Mouse (Mus musculus) gastrocnemius, adult 2 months (tissue): ENCODE data around the gene Rab31. TPM values are rescaled to one million over a fixed set of nuclear protein-coding genes. Genes with fewer than 3 reads are reported as not detected.

Experiments
- DNase-seq: peaks from one replicate; pipeline ENCODE4 v3.0.0; 2022
- H3K27ac ChIP-seq: fragments of 200-600 bp; 2 replicates; pipeline ENCODE4 v1.8.1; 2022; ENCODE audit warnings: mild to moderate bottlenecking
- H3K4me3 ChIP-seq: fragments of 200-600 bp; 2 replicates; pipeline ENCODE4 v1.8.1; 2022; ENCODE audit warnings: mild to moderate bottlenecking, moderate library complexity
- CTCF ChIP-seq: fragments of 200-600 bp; IDR thresholded peaks from 2 replicates; pipeline ENCODE4 v1.8.1; 2022; ENCODE audit warnings: antibody characterized with exemption, mild to moderate bottlenecking, moderate library complexity
- intact Hi-C: fragments of 180-260 bp; cut with DNase I; formaldehyde crosslinking; loops from one replicate; pipeline ENCODE4 v1.15.1; 2025
- total RNA-seq, 2 experiments: library from RNA; stranded (reverse); gene quantifications; 2 replicates each; pipeline ENCODE4 v1.2.3; 2021

The Rab31 gene
- total RNA-seq, 2 experiments from 2014 or later = 3.4 to 7.4 TPM

DNA sequence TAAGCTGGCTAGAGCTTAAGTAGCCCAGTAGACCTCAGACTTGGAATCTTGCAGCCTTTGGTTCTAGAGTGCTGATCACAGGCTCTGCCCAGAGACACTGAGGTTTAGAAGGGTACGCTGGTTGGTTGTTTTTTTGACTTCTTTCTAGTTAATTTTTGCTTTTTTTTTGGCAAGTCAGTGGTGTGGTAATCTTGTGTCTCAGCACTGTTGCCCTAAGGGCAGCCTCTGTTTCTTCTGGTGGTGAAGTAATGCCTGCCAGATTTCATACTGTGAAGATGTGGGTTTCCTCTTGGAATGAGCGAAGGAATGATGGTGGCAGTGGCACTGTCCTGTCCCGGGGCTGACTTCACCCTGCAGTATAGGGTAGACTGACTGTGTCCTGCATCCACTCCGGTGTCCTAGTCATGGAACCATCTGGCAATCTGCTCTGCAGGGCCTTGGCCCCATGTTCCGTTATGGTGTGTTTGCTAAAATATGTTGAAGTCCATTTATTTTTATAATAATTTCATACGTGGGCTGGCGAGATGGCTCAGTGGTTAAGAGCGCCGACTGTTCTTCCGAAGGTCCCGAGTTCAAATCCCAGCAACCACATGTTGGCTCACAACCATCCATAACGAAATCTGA lies 20.9 kb upstream of the Rab31 start:
- no peak overlapping the region for H3K4me3 ChIP-seq
- no peak overlapping the region for H3K27ac ChIP-seq
- TF ChIP-seq CTCF = no peak
- no peak for DNase-seq
- intact Hi-C loops = no loop called here

DNA sequence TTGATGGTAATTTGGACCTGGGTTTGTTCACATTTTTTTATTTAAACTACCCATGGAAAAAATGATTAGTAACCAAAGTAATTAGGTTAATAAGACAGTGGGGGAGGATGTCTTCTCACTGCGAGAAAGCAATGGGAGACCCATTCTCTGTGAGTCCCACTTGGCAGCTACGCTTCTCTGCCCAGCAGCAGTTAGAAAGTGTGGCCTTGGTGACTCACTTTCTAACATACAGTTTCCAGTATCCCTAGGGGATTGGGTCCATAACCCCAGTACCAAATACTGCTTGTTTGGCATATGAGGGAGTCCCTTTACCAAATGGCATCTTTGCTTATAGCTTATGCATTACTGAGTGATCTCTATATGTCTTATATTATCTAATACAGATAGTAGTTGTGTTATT lies 18.6 kb upstream of the Rab31 start:
- intact Hi-C loops = no loop called here
- TF ChIP-seq CTCF = no peak

DNA sequence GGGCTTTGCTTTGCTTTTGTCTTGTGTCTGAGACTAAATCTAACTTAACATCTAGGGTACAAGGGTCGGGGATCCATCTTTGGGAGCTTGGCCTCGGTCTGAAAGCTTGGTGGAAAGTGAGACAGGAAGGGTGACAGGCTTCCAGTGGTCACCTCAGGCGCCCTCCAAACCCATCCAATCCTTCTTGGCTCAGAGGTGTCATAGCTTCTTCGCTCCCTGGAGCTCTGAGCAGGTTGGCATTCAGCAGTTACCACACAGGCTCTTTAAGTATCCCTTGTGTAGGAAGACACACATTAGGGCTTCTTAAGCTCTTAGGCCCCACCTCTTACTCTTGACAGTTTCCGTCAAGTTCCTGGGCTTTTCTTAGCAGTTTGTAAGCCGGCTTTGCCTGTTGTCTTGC lies 17.0 kb upstream of the Rab31 start:
- peak; percentile 72 for DNase-seq
- intact Hi-C loops = loop anchor here (5.0 kb wide), 1 partner anchor 177 kb away; the partner anchor contains the start of gene Vapa
- no peak for TF ChIP-seq CTCF
- no peak overlapping the region for H3K4me3 ChIP-seq
- peak overlapping the region; percentile 69 for H3K27ac ChIP-seq

More for the DNA sequence above, 18.6 kb upstream of the Rab31 start:
- no peak for DNase-seq
- Histone ChIP-seq H3K4me3 (no peak overlapping the region), H3K27ac (no peak overlapping the region)

DNA sequence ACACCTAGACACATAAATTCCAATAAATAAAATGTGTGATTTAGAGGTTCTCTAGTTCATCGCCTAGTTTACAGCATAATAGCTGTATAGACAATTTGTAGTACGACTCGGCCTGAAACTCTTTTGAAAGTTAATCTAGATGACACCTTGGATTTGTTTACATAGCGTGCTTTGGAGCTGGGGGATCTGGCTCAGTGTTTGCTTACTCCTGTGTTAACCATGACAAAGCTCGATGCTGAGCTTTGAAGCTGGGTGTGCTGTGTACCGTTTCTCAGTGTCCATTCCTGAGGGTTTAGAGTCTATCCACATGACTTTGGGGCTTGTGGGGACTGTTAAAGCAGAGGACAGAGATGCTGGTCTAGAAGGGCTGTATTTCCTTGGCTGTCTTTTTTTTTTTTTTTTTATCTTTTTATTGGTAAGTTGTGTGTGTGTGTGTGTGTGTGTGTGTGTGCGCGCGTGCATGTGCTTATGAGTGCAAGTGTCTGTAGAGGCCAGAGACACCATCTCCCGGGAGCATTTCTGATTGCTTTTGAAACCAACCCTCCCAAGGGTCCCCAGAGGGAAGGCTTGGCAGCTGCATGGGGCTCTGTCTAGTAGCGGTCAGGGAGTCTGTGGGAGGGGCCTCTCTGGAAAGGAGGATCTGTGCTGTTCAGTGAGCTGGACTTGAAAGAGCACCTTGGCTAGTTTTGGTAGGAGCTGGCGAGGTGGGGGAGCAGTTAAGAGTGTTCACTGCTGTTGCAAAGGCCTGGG lies 16.2 kb upstream of the Rab31 start:
- TF ChIP-seq CTCF = no peak
- peak overlapping the region; percentile 69 for H3K27ac ChIP-seq
- no peak overlapping the region; the same call in 1 of the 2 replicates for H3K4me3 ChIP-seq
- intact Hi-C loops = loop anchor here (5.0 kb wide), 1 partner anchor 176 kb away; the partner anchor contains the start of gene Vapa
- DNase-seq = peak; percentile 79

DNA sequence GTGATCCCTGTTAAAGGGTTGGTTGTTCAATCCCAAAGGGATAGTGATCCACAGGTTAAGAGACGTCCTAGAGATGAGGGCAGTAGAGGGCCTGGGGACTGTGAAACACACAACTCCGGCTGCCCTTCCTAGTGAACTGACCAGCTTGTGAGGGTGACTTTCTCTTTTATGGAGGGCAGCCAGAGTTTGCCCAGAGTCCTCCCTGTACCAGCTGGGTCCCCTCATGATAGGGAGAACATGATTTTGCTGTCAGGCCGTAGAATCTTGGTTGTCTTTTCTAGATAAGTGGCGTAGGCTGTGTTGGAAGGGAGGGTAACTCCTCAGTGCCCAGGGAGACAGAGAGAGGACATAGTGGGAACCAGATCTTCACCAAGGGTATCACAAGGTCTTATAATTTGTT lies 14.7 kb upstream of the Rab31 start:
- no peak for DNase-seq
- intact Hi-C loops = loop anchor here (5.0 kb wide), 1 partner anchor 175 kb away; the partner anchor contains the start of gene Vapa
- TF ChIP-seq CTCF = no peak
- Histone ChIP-seq H3K4me3 (no peak overlapping the region), H3K27ac (peak overlapping the region; percentile 28; the same call in 1 of the 2 replicates)

DNA sequence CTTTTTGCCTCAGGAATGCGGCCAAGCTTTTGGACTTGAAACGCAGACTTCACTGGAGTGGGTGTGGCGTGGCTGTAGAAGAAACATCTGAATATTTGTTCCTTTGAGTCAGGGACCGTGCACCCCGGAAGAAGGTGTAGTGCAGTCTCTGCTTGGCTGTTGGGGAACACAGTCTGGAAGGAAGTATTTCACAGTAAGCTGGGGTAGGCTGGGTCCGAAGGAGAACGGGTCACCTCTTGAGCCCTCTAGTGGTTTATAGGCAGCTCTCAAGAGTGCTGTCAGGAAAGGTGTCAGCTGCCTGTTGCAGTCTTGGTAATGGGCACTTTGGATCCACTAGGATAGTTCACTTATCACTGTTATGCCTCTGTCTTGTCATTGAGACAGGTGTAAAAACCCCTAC lies 13.7 kb upstream of the Rab31 start:
- intact Hi-C loops = loop anchor here (5.0 kb wide), 1 partner anchor 174 kb away; the partner anchor contains the start of gene Vapa
- H3K4me3 ChIP-seq = no peak overlapping the region; the same call in 1 of the 2 replicates
- DNase-seq = no peak
- TF ChIP-seq CTCF = peak; percentile 53
- H3K27ac ChIP-seq = peak overlapping the region; percentile 99

DNA sequence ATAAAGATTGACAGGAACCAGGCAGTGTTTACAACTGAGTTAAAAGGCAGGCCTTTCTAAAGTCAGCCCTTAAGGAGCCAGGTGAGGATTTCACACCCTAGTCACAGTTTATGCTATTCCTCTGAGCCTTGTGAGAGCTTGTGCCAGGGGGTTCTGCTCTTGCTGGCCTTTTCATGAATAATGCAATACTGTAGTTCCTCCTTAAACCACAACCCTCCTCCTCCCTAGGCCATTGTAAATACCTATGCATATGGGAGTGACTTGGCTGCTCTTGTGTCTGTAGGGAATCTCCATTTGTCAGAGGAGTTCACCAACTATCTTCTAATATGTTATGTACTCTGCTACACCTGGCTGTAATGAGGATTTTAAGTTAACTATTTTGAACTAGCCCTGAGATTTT lies 13.2 kb upstream of the Rab31 start:
- no peak for DNase-seq
- peak overlapping the region; percentile 99 for H3K27ac ChIP-seq
- intact Hi-C loops = loop anchor here (5.0 kb wide), 1 partner anchor 173 kb away; the partner anchor contains the start of gene Vapa
- no peak for TF ChIP-seq CTCF
- H3K4me3 ChIP-seq = peak overlapping the region; percentile 95; the same call in 1 of the 2 replicates

DNA sequence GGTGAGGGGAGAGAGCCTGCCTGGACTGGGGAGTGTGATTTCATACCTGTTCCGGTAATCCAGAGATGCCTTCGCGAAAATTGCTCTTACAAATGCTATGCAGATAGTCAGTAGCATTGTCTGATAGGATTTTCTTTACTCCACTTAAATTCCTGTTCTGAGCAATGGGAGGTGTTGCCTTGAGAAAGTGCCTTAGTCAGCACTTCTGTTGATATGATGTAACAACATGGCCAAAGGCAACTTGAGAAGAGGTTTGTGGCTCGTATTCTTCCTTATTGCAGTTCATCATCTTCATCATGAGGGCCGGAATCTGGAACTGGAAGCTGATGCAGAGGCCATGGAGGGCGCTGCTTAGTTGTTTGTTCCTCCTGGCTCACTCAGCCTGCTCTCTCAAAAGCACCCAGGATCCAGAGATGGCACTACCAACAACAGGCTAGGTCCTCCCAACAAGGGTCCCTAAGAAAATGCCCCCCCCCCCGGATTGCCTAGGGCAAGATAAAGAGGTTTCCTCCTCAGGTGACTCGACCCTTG lies 12.1 kb upstream of the Rab31 start:
- intact Hi-C loops = loop anchor here (5.0 kb wide), 1 partner anchor 172 kb away; the partner anchor contains the start of gene Vapa
- H3K27ac ChIP-seq = peak overlapping the region; percentile 99
- TF ChIP-seq CTCF = no peak
- H3K4me3 ChIP-seq = peak overlapping the region; percentile 95
- no peak for DNase-seq

DNA sequence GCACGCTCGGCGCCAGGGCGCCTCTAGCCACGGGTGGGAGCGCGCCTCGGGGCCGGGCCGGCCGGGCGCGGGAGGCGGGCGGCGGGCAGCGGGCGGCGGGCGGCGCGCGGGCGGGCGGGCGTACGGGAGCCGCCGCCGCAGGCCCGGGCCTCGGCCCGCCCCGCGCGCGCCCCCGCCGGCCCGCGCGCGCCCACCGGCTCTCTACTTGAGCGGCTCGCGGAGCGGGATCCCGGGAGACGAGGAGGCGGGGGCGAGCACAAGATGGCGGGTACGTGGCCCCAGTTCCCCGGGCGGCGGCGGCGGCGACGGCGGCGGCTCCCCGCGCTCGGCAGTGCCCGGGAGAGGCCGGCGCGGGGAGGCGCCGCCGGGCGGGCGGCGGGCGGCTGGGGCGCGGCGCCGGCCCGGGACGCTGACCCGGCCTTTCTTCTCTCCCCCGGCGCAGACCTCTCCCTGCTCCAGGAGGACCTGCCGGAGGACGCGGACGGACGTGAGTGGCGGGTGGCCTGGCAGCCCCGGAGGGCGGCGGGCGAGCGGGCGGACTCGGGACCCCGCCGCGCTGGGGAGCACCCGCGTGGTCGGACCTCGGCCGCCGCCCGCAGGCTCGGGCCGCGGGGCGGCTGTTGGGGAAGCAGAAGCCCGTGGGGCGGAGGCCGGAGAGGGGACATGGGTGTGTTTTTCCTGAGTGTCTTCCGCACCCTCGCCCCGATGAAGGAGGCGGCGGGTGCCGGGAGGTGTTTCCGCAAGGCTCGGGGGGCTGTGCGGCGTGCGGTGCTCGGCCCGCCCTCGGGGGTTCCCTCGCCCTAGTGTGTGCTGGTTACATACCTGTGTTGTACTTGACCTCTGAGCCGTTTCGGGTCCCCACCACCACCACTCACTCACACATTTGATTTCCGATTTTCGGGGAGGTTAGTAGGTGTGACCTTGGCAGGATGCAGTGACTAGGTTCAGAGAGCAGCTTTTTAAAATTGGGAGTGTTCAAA lies 10.9 kb upstream of the Rab31 start:
- TF ChIP-seq CTCF = no peak
- peak; percentile 92 for DNase-seq
- intact Hi-C loops = no loop called here
- Histone ChIP-seq H3K4me3 (peak overlapping the region; percentile 95), H3K27ac (peak overlapping the region; percentile 99)

DNA sequence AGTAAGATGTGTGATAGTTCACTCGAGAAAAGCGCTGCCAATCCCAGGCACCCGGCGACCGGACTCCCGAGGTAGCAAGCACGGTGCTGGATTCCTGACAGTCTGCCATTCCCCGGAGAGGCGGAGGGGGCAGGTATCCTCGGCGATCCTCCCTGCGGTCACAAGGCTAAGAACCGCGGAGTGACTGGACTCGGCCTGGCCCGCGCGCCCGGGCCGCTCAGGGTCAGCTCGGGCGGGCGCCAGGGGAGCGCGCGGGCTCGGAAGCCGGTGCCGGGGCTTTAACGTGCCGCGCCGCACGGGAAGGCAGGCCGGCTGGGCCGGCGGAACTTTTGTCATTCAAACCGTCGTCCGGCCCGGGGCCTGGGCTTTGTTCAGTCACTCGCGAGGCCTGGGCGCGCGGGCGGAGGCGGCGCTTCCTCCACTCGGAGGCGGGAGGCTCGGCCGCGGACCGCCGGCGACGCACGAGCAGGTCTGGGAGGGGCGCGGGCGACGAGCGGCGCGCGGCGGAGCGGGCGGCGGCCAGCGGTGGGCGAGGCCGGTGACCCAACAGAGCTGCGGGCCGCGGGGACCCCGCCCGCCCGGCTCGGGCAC lies 10.1 kb upstream of the Rab31 start, which contains the start of gene Ppp4r1:
Gene Ppp4r1 (plus strand): TSS at position 23 of the 591 bp plus-strand sequence.
- intact Hi-C loops = no loop called here
- peak; percentile 92 for DNase-seq
- Histone ChIP-seq H3K27ac (peak within 1 kb of the TSS; percentile 99), H3K4me3 (peak within 1 kb of the TSS; percentile 95)
- TF ChIP-seq CTCF = peak; percentile 49

DNA sequence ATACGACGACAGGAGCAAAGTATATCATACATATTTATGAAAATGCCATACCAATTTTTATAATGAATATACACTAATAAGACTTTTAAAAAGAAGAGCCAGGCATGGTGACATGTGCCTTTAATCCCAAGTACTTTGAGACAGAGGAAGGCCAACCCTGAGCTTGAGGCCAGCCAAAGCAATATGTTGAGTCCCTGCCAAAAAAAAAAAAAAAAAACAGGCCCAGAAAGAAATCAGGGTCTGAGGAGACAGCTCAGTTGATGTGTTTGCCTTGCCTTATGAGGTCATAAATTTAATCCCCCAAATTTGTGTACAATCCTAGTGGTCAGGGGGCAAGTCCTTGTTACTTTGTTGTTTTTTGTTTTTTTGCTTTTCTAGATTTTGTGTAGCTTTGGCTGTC lies 8.4 kb upstream of the Rab31 start:
- no peak overlapping the region for H3K4me3 ChIP-seq
- TF ChIP-seq CTCF = no peak
- DNase-seq = no peak
- no peak overlapping the region for H3K27ac ChIP-seq
- intact Hi-C loops = no loop called here
